Mouse (Mus musculus) cortical plate, adult 2 months (tissue): ENCODE measurements at regions not wholly inside any gene's neighbourhood (a gene's known extent, or its start where the extent isn't known, plus 50 kb on each side); places are given as distances from the start of the nearest gene placed in this dataset.

ENCODE experiments used
- CTCF ChIP-seq: fragments of 200-500 bp; IDR thresholded peaks from 2 replicates; pipeline ENCODE4 v1.5.1; 2011; ENCODE audit warnings: mild to moderate bottlenecking, control low read depth, low read length; ENCODE audit not compliant: insufficient read depth; ENCODE audit errors: extremely low read depth
- POLR2A ChIP-seq: fragments of 200-500 bp; IDR thresholded peaks from 2 replicates; pipeline ENCODE4 v1.6.1; 2011; ENCODE audit warnings: mild to moderate bottlenecking, low read length, control low read depth; ENCODE audit not compliant: insufficient read depth; ENCODE audit errors: extremely low read depth

DNA sequence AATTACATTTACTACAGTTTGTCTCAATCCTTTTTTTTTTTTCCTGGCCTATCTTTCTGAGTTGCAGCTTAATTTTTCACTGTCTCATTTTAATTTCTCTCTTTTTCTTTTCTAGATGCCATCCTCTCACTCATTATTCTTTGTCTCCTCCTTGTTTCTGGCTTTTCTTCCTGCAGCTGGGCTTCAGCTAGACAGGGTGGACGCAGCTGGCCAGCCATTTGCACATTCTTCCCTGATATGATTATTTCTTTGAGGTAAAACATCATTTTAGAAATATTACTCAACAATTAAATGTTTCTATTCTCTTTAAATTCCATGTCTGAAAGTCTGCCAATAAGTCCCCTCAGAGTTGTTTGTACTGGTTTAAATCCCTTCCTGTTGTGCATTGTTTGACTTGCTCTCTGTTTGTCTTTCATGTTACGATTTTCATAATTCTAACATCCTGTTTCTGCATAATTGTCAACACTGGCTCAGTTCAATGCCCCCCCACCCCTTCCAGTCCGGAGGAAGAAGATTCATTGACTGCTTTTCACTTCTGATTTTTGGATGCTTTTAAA is 777.7 kb upstream of the Nr2f1 start:
- TF ChIP-seq CTCF (no peak), POLR2A (no peak)
